Comparison of ENCODE assay signal across 8 mouse cellular contexts in the genomic region with DNA sequence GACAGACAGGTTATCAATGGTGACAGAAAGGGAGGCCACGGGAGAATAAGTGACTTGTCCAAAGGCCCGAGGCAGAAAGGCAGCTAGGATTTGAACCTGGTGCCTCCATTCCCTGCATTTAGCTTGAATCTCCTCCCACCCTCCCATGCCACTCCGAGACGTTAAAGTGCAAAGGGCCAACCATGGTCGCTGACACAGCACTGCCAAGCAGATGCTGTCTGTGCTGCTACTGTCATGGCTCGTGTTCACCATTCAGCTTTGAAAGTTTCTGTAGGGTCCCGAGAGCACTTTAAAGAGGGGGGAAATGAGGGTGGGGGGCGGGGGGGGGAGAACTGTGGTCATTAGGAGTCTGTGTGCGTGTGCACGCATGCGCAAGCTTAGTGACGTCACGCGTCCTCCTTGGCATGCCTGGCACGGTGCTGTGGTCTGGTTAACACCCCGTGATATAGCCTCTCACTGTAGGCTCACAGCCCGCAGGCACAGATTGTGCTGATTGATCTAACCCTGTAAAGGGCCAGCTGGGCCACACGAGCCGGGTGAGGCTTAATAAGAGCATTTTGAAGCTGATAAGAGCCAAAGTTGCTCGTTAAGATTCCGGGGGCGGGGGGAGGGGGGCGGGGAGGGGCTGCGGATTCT.
DNase-seq lines count a peak whose midpoint lies in the region; ATAC-seq and TF ChIP-seq lines count a peak whose summit lies in the region.

No protein-coding gene starts in this region.

- H3K9ac ChIP-seq in midbrain, embryonic 12.5 days (replicated peaks) = no peak overlapping the region
- H3K9ac ChIP-seq in forebrain, postnatal 0 days = no peak overlapping the region

- H3K4me3 ChIP-seq in midbrain, embryonic 12.5 days = no peak overlapping the region
- H3K4me3 ChIP-seq in midbrain, embryonic 10.5 days = no peak overlapping the region
- peak overlapping the region; percentile 17 for H3K4me3 ChIP-seq in forebrain, postnatal 0 days (ENCODE audit: low read depth, low read length)

- no peaks in the 10 kb centered on the region for H3K9me3 ChIP-seq in midbrain, embryonic 12.5 days
- no peaks in the 10 kb centered on the region for H3K9me3 ChIP-seq in midbrain, embryonic 10.5 days (replicated peaks)
- no peaks in the 10 kb centered on the region for H3K9me3 ChIP-seq in forebrain, postnatal 0 days (ENCODE audit: low read length)

- 64% methylated on average over 24 of the region's 24 CpGs for WGBS in midbrain, embryonic 12.5 days
- WGBS in midbrain, embryonic 10.5 days = 71% methylated on average over 24 of the region's 24 CpGs
- WGBS in forebrain, postnatal 0 days = 40% methylated on average over 24 of the region's 24 CpGs

- no peak for DNase-seq in midbrain, embryonic 10.5 days (ENCODE audit: low spot score)
- peak; percentile 71 for DNase-seq in forebrain, postnatal 0 days
- peak; percentile 37 to 48 for DNase-seq in kidney, postnatal 4 days
- peak; percentile 58 for DNase-seq in lung, postnatal 14 days
- DNase-seq in cerebellum, postnatal 36 days = no peak
- no peak for DNase-seq in cerebellum, postnatal 10 days
- no peak for DNase-seq in cerebellum, postnatal 14 days

- H3K27me3 ChIP-seq in midbrain, embryonic 12.5 days = no peaks in the 10 kb centered on the region
- no peaks in the 10 kb centered on the region for H3K27me3 ChIP-seq in midbrain, embryonic 10.5 days (ENCODE audit: low read depth, poor library complexity, severe bottlenecking)
- no peaks in the 10 kb centered on the region for H3K27me3 ChIP-seq in forebrain, postnatal 0 days (ENCODE audit: insufficient read depth, low read length)

- H3K4me1 ChIP-seq in midbrain, embryonic 12.5 days = peaks cover 5% of the 10 kb centered on the region; the same call in 1 of the 2 replicates
- peaks cover 9% of the 10 kb centered on the region for H3K4me1 ChIP-seq in midbrain, embryonic 10.5 days
- H3K4me1 ChIP-seq in forebrain, postnatal 0 days (ENCODE audit: insufficient read depth) = no peaks in the 10 kb centered on the region

- peak; percentile 66; the same call in 1 of the 2 replicates for ATAC-seq in midbrain, embryonic 12.5 days (ENCODE audit: low FRiP score, low read depth)
- ATAC-seq in forebrain, postnatal 0 days = peak; percentile 87

- no peak for TF ChIP-seq CTCF in forebrain, postnatal 0 days (IDR thresholded peaks at IDR 0.05; ENCODE audit: low read depth)

- H3K36me3 ChIP-seq in midbrain, embryonic 12.5 days = no peaks in the 10 kb centered on the region
- no peaks in the 10 kb centered on the region for H3K36me3 ChIP-seq in midbrain, embryonic 10.5 days
- no peaks in the 10 kb centered on the region for H3K36me3 ChIP-seq in forebrain, postnatal 0 days (ENCODE audit: insufficient read depth)

- 0 out of 2 replicates have a peak overlapping the region, but pooled peaks have one; percentile 3 for H3K4me2 ChIP-seq in midbrain, embryonic 12.5 days (replicated peaks)
- peak overlapping the region; percentile 32 for H3K4me2 ChIP-seq in forebrain, postnatal 0 days (ENCODE audit: low read depth)

- H3K27ac ChIP-seq in midbrain, embryonic 12.5 days (replicated peaks) = 0 out of 2 replicates have a peak overlapping the region, but pooled peaks have one; percentile 39
- H3K27ac ChIP-seq in midbrain, embryonic 10.5 days (replicated peaks) = no peak overlapping the region
- H3K27ac ChIP-seq in forebrain, postnatal 0 days (ENCODE audit: low read depth, low read length) = no peak overlapping the region

Comparison
In these comparisons a context has a peak if more than half of its experiments do, and no peak if none do; other contexts are left out.
1. DNase-seq: peak in forebrain, postnatal 0 days (single experiment), kidney, postnatal 4 days (2 of 2) and lung, postnatal 14 days (single experiment); none in midbrain, embryonic 10.5 days (single experiment), cerebellum, postnatal 36 days (0 of 2), cerebellum, postnatal 10 days (0 of 2) and cerebellum, postnatal 14 days (0 of 2).